Mouse (Mus musculus) lung, postnatal 0 days (tissue): ENCODE measurements at regions not wholly inside any gene's neighbourhood (a gene's known extent, or its start where the extent isn't known, plus 50 kb on each side); places are given as distances from the start of the nearest gene placed in this dataset.

Experiments
- CTCF ChIP-seq: IDR thresholded peaks from 2 replicates; pipeline ENCODE4 v1.5.1; 2016; ENCODE audit warnings: antibody characterized with exemption, mild to moderate bottlenecking
- EP300 ChIP-seq: IDR thresholded peaks from 2 replicates; pipeline ENCODE4 v1.6.1; 2016; ENCODE audit warnings: antibody characterized with exemption, mild to moderate bottlenecking, control low read depth

DNA sequence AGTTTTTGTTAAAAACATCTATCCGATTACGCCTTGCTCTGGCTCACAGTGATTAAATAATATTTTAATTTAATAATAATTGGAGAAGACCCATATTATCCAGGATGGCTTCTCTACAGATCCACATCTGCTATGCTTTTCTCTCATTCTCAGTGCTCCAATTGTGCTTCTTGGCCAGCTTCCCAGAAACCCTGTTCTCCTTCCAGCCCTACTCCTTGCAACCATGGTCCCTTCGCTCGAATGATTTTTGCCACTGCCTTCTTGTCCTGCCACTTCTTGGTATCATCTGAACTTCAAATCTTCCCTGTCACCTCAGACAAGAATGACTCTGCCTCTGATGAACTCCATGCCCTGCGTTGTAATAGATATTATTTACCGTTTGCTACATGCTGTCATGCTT, 95.0 kb upstream of the Trim52 start:
- TF ChIP-seq CTCF (no peak), EP300 (no peak)
